Mouse (Mus musculus): ENCODE results near the gene Gm10718.
"Not testable (repeated sequence)": the region's sequence is repeated elsewhere in the genome, so short reads cannot be mapped to it uniquely, and the experiment has no call there.

GRCm38 (mm10) chr9:3024912-3025467 lies 1.6 kb downstream of the Gm10718 start, which contains the start of gene Gm10717:
- not testable (repeated sequence) for TF ChIP-seq POLR2A (IDR thresholded peaks at IDR 0.05; ENCODE audit: insufficient read length, low read depth); USF1 (IDR thresholded peaks at IDR 0.05; ENCODE audit: low read depth); TCF3 (IDR thresholded peaks at IDR 0.05; ENCODE audit: insufficient read length, low read depth); POLR2AphosphoS2 (IDR thresholded peaks at IDR 0.05; ENCODE audit: insufficient read length, low read depth); TCF12 (IDR thresholded peaks at IDR 0.05; ENCODE audit: insufficient read depth, poor library complexity, severe bottlenecking); SRF (IDR thresholded peaks at IDR 0.05; ENCODE audit: control insufficient read depth, insufficient read length, low read depth); MYOD1 (IDR thresholded peaks at IDR 0.05; ENCODE audit: control insufficient read depth in 1 of 3, insufficient read length in 2 of 3, low read depth in 2 of 3); MAX (IDR thresholded peaks at IDR 0.05; ENCODE audit: low read depth); REST (IDR thresholded peaks at IDR 0.05; ENCODE audit: insufficient read depth, insufficient read length); CEBPB (IDR thresholded peaks at IDR 0.05; ENCODE audit: insufficient read depth, poor library complexity, severe bottlenecking); E2F4 (IDR thresholded peaks at IDR 0.05; ENCODE audit: insufficient read depth); MYOG (IDR thresholded peaks at IDR 0.05; ENCODE audit: control insufficient read depth in 1 of 3, insufficient read depth in 1 of 3, insufficient read length in 2 of 3, low read depth in 2 of 3)

Data from myocyte (in vitro differentiated cells).